Mouse (Mus musculus) kidney, postnatal 0 days (tissue): ENCODE measurements around the gene Tmem213. TPM values are rescaled to one million over a fixed set of nuclear protein-coding genes. Genes with fewer than 3 reads are reported as not detected.
A peak's percentile ranks its signal among the peaks of the same experiment; 100 is the strongest.

ENCODE experiments used
- ATAC-seq: fragments of 200-750 bp; cut with Nextera tagmentation; replicated peaks from 2 replicates; pipeline ENCODE4 v1.8.0; 2017; ENCODE audit warnings: low read depth, moderate number of reproducible peaks, moderate TSS enrichment, moderate library complexity; ENCODE audit not compliant: low FRiP score
- DNase-seq: peaks from one replicate; pipeline ENCODE4 v3.0.0-alpha.2; 2016; ENCODE audit warnings: low spot score
- H3K27ac ChIP-seq: fragments of 300-500 bp; sonication (generic); 2 replicates; pipeline ENCODE4 v1.5.1; 2014; ENCODE audit warnings: mild to moderate bottlenecking
- H3K27me3 ChIP-seq: fragments of 300-500 bp; sonication (generic); 2 replicates; pipeline ENCODE4 v1.6.1; 2014; ENCODE audit warnings: low read length, mixed read lengths; ENCODE audit not compliant: insufficient read depth
- H3K36me3 ChIP-seq: fragments of 300-500 bp; sonication (generic); 2 replicates; pipeline ENCODE4 v1.6.1; 2014; ENCODE audit warnings: low read length, mixed read lengths; ENCODE audit not compliant: insufficient read depth
- H3K4me1 ChIP-seq: fragments of 300-500 bp; sonication (generic); replicated peaks from 2 replicates; pipeline ENCODE4 v1.6.1; 2014; ENCODE audit warnings: antibody characterized with exemption, low read length, mixed read lengths; ENCODE audit not compliant: insufficient read depth
- H3K4me2 ChIP-seq: fragments of 300-500 bp; sonication (generic); 2 replicates; pipeline ENCODE4 v1.6.1; 2014; ENCODE audit warnings: mild to moderate bottlenecking, low read length, moderate library complexity, mixed read lengths
- H3K4me3 ChIP-seq: fragments of 300-500 bp; sonication (generic); replicated peaks from 2 replicates; pipeline ENCODE4 v1.5.1; 2014; ENCODE audit warnings: low read depth, low read length
- H3K9ac ChIP-seq: fragments of 300-500 bp; sonication (generic); 2 replicates; pipeline ENCODE4 v1.6.1; 2014; ENCODE audit warnings: low read depth, low read length
- H3K9me3 ChIP-seq: fragments of 300-500 bp; sonication (generic); replicated peaks from 2 replicates; pipeline ENCODE4 v1.6.1; 2016; ENCODE audit warnings: low read length, inconsistent platforms, mixed read lengths
- CTCF ChIP-seq: IDR thresholded peaks from 2 replicates; pipeline ENCODE4 v1.5.1; 2016; ENCODE audit warnings: antibody characterized with exemption, low read depth, mild to moderate bottlenecking, moderate library complexity
- WGBS: fragments of 180-500 bp; shearing (Covaris S2); extraction: QIAGEN DNeasy Blood & Tissue Kit; methylation state at CpG from one replicate; pipeline ENCODE4 v1.1.7; 2014; 5-methylcytosine and 5-hydroxymethylcytosine counted together
- polyA plus RNA-seq: library from polyadenylated mRNA; unstranded; fragments of >200 nt; fragmentation: Nextera tagmentation; extraction: Ambion mirVana; gene quantifications from 2 replicates; pipeline ENCODE4 v1.2.1, GENCODE M21; 2015

Gene Tmem213
- polyA plus RNA-seq, 1 experiment from 2014 or later, result 198 TPM

DNA sequence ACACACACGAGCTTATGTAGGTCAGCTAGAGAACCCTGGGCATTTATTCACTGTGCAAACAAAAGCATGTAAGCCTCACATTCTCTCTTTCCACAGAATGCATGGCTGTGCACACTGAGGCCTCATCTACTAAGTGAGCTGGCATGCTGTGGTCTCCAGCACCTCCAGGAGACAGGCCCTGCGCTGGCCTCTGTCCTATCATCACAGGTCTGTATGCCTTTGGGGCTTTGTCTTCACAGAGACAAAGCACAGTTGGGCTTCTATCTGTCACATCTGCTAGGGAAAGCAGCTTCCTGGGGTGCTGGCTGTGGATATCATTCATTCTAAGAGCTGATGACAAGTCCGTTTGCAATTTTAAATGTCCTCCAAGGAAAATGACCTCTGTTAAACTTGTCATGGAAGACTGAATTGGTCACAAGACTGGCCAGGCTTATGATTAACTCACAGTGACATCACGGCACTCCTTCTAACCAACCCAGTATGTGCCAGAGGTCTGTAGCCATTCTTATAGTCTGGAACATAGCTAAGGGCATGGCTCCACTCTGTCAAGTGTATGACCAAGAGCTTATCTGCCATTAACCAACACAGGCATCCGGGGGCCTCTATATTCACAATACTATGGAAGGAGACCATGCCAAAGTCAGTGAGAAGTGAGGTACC, 36.8 kb upstream of the Tmem213 start:
- Histone ChIP-seq H3K27ac (peak overlapping the region; percentile 82), H3K36me3 (no peaks in the 10 kb centered on the region), H3K4me1 (peaks cover 3% of the 10 kb centered on the region; the same call in 1 of the 2 replicates), H3K9ac (no peak overlapping the region), H3K4me2 (no peak overlapping the region), H3K4me3 (no peak overlapping the region), H3K9me3 (no peaks in the 10 kb centered on the region), H3K27me3 (no peaks in the 10 kb centered on the region)
- ATAC-seq (peak; percentile 96), DNase-seq (peak; percentile 50)
- 48% methylated on average over 5 of the region's 5 CpGs for WGBS
- TF ChIP-seq CTCF, result no peak

DNA sequence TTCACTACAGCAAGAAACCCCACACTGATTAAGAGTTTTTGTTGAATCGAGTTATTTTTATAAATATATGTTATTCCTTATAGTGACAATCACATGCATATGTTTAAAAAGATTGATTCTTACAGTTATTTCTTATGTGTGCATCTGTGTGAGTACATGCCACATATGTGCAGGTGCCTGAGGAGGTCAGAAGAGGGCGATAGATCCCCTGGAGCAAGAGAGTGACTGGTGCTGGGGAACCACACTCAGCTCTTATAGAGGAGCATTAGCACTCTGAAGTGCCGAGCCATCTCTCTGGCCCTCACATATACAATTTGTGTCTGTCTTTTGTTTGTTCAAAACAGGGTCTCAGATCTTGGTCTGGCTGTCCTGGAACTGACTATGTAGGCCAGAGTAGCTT, 35.5 kb upstream of the Tmem213 start:
- Histone ChIP-seq H3K27ac (no peak overlapping the region), H3K27me3 (no peaks in the 10 kb centered on the region), H3K9ac (no peak overlapping the region), H3K9me3 (no peaks in the 10 kb centered on the region), H3K36me3 (no peaks in the 10 kb centered on the region), H3K4me1 (peaks cover 3% of the 10 kb centered on the region; the same call in 1 of the 2 replicates), H3K4me2 (no peak overlapping the region), H3K4me3 (no peak overlapping the region)
- DNase-seq, result no peak
- TF ChIP-seq CTCF, result no peak; the same call in 1 of the 2 replicates
- no peak for ATAC-seq
- 91% methylated on average over 3 of the region's 3 CpGs for WGBS

DNA sequence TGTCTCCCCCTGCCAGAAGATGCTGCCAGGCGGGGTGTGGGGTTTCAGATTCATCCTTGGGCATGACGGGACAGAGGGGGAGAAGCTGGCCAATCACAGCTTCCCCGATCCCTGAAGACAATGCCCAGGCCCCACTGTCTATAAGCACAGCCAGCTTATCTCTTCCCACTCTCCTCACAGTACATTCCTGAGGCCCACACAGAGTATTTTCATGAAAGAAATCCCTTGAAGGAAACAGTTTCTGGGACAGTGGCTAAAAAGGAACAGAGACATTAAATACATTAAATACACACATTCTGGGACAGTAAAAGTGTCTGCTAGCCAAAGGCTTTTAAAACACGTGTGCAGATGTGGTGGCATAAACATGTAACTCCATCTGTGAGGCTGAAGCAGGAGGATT, 28.7 kb upstream of the Tmem213 start:
- Histone ChIP-seq H3K4me3 (no peak overlapping the region), H3K27ac (no peak overlapping the region), H3K27me3 (no peaks in the 10 kb centered on the region), H3K4me1 (0 out of 2 replicates have a peak, but pooled peaks cover 7% of the 10 kb centered on the region), H3K4me2 (no peak overlapping the region), H3K9me3 (no peaks in the 10 kb centered on the region), H3K36me3 (no peaks in the 10 kb centered on the region), H3K9ac (no peak overlapping the region)
- no peak for DNase-seq
- 79% methylated on average over 4 of the region's 4 CpGs for WGBS
- no peak for ATAC-seq
- no peak for TF ChIP-seq CTCF

DNA sequence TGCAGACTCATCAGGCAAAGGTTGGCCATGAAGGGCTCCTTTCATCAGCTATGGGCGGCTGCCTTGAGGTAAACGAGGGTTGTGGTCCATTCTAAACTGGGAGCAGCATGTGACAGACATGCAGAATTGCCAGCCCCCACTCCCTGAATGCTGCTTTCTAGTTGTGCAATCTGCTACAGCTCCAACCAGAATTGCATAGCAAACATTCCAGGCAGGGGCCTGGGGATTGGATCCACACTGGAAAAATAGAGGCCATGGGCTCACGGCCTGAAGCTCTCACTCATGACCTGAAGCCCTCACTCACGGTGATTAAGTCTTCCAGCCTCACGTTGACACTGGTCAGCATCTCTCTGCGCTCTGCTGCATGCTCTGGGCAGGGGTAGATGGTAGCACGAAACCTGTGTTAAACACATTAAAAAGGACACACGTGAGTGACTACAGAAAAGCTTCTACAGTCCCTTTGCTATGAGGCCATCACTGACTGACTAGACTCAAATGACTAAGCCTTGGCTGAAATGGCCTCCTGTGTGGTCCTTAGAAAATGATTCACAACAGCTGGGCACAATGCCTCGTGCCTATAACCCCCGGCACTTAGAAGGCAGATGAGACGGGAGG, 27.2 kb upstream of the Tmem213 start:
- H3K27me3 ChIP-seq, result no peaks in the 10 kb centered on the region
- no peaks in the 10 kb centered on the region for H3K36me3 ChIP-seq
- no peak overlapping the region for H3K4me2 ChIP-seq
- 26% methylated on average over 11 of the region's 11 CpGs for WGBS
- H3K9ac ChIP-seq, result no peak overlapping the region
- TF ChIP-seq CTCF, result no peak
- no peak overlapping the region for H3K4me3 ChIP-seq
- 0 out of 2 replicates have a peak, but pooled peaks cover 7% of the 10 kb centered on the region for H3K4me1 ChIP-seq
- peak overlapping the region; percentile 71 for H3K27ac ChIP-seq
- ATAC-seq (peak; percentile 91), DNase-seq (peak; percentile 80)
- no peaks in the 10 kb centered on the region for H3K9me3 ChIP-seq

DNA sequence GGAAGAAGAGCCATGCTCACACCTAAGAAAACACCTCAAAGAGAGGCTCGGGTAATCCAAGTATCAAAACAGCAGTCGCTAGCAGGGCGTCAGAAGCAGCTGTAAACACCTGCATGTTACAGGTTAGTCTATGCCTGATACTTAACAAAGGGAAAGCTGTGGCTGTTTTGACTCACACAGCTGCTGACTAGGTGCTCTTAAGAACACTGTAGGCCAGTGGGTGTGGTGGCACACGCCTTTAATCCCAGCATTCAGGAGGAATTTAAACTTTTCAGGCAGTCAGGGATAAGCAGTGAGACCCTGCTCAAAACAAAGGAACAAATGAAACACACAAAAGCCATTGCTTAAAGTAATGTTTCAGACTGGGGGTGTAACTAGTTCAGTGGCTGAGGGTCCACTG, 25.9 kb upstream of the Tmem213 start:
- H3K27me3 ChIP-seq, result no peaks in the 10 kb centered on the region
- H3K9ac ChIP-seq, result no peak overlapping the region
- WGBS, result 47% methylated on average over 4 of the region's 4 CpGs
- ATAC-seq (no peak), DNase-seq (no peak)
- no peak overlapping the region for H3K4me2 ChIP-seq
- H3K4me3 ChIP-seq, result no peak overlapping the region
- no peaks in the 10 kb centered on the region for H3K36me3 ChIP-seq
- 0 out of 2 replicates have a peak, but pooled peaks cover 7% of the 10 kb centered on the region for H3K4me1 ChIP-seq
- no peaks in the 10 kb centered on the region for H3K9me3 ChIP-seq
- H3K27ac ChIP-seq, result no peak overlapping the region
- no peak for TF ChIP-seq CTCF

DNA sequence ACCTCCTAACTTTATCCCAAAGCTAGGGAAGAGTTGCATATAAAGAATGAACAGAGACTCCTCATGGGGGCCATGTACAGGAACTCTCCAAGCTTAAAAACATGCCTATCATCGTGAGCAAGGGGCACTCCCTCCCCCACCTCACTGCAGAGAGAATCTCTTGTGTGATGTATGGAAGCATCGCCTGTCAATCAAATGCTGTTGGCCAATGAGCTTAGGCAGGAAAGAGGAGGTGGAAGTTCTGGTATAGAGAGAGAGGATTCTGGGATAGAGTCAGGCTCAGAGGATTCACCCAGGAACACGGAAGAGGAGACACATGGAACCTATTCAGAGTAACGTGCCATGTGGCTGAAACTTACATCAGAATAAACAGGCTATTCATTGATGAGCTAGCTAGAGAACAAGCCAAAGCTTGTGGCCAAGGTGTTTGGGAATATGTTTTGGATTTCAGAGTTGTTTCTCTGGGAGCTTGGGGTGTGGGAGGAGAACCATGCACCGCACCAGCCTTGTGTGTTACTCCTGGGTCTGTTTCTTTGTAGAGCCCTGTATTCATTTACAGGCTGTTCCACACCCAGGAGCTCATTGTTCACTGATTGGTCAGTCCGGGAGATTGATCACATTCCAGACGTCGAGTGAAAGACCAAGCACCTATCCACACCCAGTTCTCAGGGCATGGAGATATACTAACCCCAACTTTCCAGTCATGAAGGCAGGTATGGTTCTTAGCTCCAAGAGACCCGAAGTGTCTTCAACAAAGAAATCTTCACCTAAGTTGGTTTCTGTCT, 21.6 kb upstream of the Tmem213 start:
- no peaks in the 10 kb centered on the region for H3K9me3 ChIP-seq
- 79% methylated on average over 9 of the region's 9 CpGs for WGBS
- ATAC-seq (no peak), DNase-seq (no peak)
- no peak overlapping the region for H3K9ac ChIP-seq
- no peak for TF ChIP-seq CTCF
- no peaks in the 10 kb centered on the region for H3K36me3 ChIP-seq
- no peaks in the 10 kb centered on the region for H3K27me3 ChIP-seq
- H3K4me3 ChIP-seq, result no peak overlapping the region
- H3K4me2 ChIP-seq, result no peak overlapping the region
- no peaks in the 10 kb centered on the region for H3K4me1 ChIP-seq
- H3K27ac ChIP-seq, result no peak overlapping the region
